Mouse (Mus musculus) embryonic facial prominence, embryonic 14.5 days (tissue): ENCODE measurements around the gene Ctdnep1. TPM values are rescaled to one million over a fixed set of nuclear protein-coding genes. Genes with fewer than 3 reads are reported as not detected.

Experiments
- ATAC-seq: fragments of 200-750 bp; cut with Nextera tagmentation; 2 replicates; pipeline ENCODE4 v1.8.0; 2017; ENCODE audit warnings: low read depth, moderate number of reproducible peaks, moderate TSS enrichment
- DNase-seq: peaks from one replicate; pipeline ENCODE4 v3.0.0-alpha.2; 2015; ENCODE audit warnings: low spot score
- H3K27ac ChIP-seq: fragments of 300-500 bp; sonication (generic); replicated peaks from 2 replicates; pipeline ENCODE4 v1.5.1; 2014; ENCODE audit warnings: low read depth, mild to moderate bottlenecking, low read length, moderate library complexity
- H3K27me3 ChIP-seq: fragments of 300-500 bp; sonication (generic); replicated peaks from 2 replicates; pipeline ENCODE4 v1.6.1; 2014; ENCODE audit warnings: low read length; ENCODE audit not compliant: control insufficient read depth, insufficient read depth
- H3K36me3 ChIP-seq: fragments of 300-500 bp; sonication (generic); 2 replicates; pipeline ENCODE4 v1.6.1; 2014; ENCODE audit warnings: low read length, mixed read lengths; ENCODE audit not compliant: control insufficient read depth, insufficient read depth
- H3K4me1 ChIP-seq: fragments of 300-500 bp; sonication (generic); 2 replicates; pipeline ENCODE4 v1.6.1; 2014; ENCODE audit warnings: antibody characterized with exemption, low read length; ENCODE audit not compliant: control insufficient read depth, insufficient read depth
- H3K4me2 ChIP-seq: fragments of 300-500 bp; sonication (generic); 2 replicates; pipeline ENCODE4 v1.6.1; 2014; ENCODE audit warnings: low read depth, mild to moderate bottlenecking, low read length, moderate library complexity, mixed read lengths
- H3K4me3 ChIP-seq: fragments of 300-500 bp; sonication (generic); 2 replicates; pipeline ENCODE4 v1.5.1; 2014; ENCODE audit warnings: low read depth, mild to moderate bottlenecking, low read length
- H3K9ac ChIP-seq: fragments of 300-500 bp; sonication (generic); 2 replicates; pipeline ENCODE4 v1.6.1; 2014; ENCODE audit warnings: low read depth, mild to moderate bottlenecking, low read length, moderate library complexity, mixed read lengths
- H3K9me3 ChIP-seq: fragments of 300-500 bp; sonication (generic); 2 replicates; pipeline ENCODE4 v1.6.1; 2016; ENCODE audit warnings: low read length; ENCODE audit not compliant: control insufficient read depth
- WGBS: fragments of 180-500 bp; shearing (Covaris S2); extraction: QIAGEN DNeasy Blood & Tissue Kit; methylation state at CpG from one replicate; pipeline ENCODE4 v1.1.7; 2014; 5-methylcytosine and 5-hydroxymethylcytosine counted together
- polyA plus RNA-seq: library from polyadenylated mRNA; unstranded; fragments of >200 nt; fragmentation: Nextera tagmentation; extraction: Ambion mirVana; gene quantifications from 2 replicates; pipeline ENCODE4 v1.2.1, GENCODE M21; 2014

Gene Ctdnep1
- polyA plus RNA-seq, 1 experiment from 2014 or later = 37.4 TPM

GRCm38 (mm10) chr11:70019495-70020021 lies 38.6 kb downstream of the Ctdnep1 start:
- ATAC-seq = no peak
- WGBS = 10% methylated on average over 1 of the region's 2 CpGs
- Histone ChIP-seq H3K27ac (peak overlapping the region; percentile 94), H3K4me1 (peaks cover 40% of the 10 kb centered on the region), H3K4me3 (peak overlapping the region; percentile 69), H3K9ac (peak overlapping the region; percentile 85), H3K36me3 (no peaks in the 10 kb centered on the region), H3K9me3 (no peaks in the 10 kb centered on the region), H3K27me3 (no peaks in the 10 kb centered on the region), H3K4me2 (peak overlapping the region; percentile 85)
- DNase-seq = no peak

GRCm38 (mm10) chr11:70020022-70020631 lies 39.2 kb downstream of the Ctdnep1 start:
- no peaks in the 10 kb centered on the region for H3K36me3 ChIP-seq
- ATAC-seq (no peak), DNase-seq (peak; percentile 64)
- peak overlapping the region; percentile 69 for H3K4me3 ChIP-seq
- peak overlapping the region; percentile 85 for H3K4me2 ChIP-seq
- no peaks in the 10 kb centered on the region for H3K9me3 ChIP-seq
- peak overlapping the region; percentile 85; the same call in 1 of the 2 replicates for H3K9ac ChIP-seq
- no peaks in the 10 kb centered on the region for H3K27me3 ChIP-seq
- peak overlapping the region; percentile 94 for H3K27ac ChIP-seq
- WGBS = 15% methylated on average over 7 of the region's 8 CpGs
- H3K4me1 ChIP-seq = peaks cover 38% of the 10 kb centered on the region

GRCm38 (mm10) chr11:70020731-70021263 lies 39.8 kb downstream of the Ctdnep1 start:
- Histone ChIP-seq H3K36me3 (no peaks in the 10 kb centered on the region), H3K4me3 (peak overlapping the region; percentile 69), H3K27ac (peak overlapping the region; percentile 94), H3K9me3 (no peaks in the 10 kb centered on the region), H3K4me2 (peak overlapping the region; percentile 85), H3K27me3 (no peaks in the 10 kb centered on the region), H3K4me1 (peaks cover 39% of the 10 kb centered on the region), H3K9ac (peak overlapping the region; percentile 41)
- WGBS = under 1% methylated on average over 8 of the region's 8 CpGs
- peak; percentile 93 for DNase-seq
- peak; percentile 87 for ATAC-seq

- peak overlapping the region; percentile 94; the same call in 1 of the 2 replicates for H3K27ac ChIP-seq
- H3K36me3 ChIP-seq = no peaks in the 10 kb centered on the region
- DNase-seq (peak; percentile 99), ATAC-seq (peak; percentile 61)
- H3K27me3 ChIP-seq = no peaks in the 10 kb centered on the region
- peaks cover 46% of the 10 kb centered on the region for H3K4me1 ChIP-seq
- H3K4me2 ChIP-seq = peak overlapping the region; percentile 85
- 2% methylated on average over 40 of the region's 40 CpGs for WGBS
- H3K9me3 ChIP-seq = no peaks in the 10 kb centered on the region
- peak overlapping the region; percentile 41 for H3K9ac ChIP-seq
- peak overlapping the region; percentile 69 for H3K4me3 ChIP-seq
Measured at GRCm38 (mm10) chr11:70021264-70022132, 40.5 kb downstream of the Ctdnep1 start.

GRCm38 (mm10) chr11:70023481-70024150 lies 42.7 kb downstream of the Ctdnep1 start:
- peaks cover 55% of the 10 kb centered on the region for H3K4me1 ChIP-seq
- H3K9me3 ChIP-seq = no peaks in the 10 kb centered on the region
- no peaks in the 10 kb centered on the region for H3K27me3 ChIP-seq
- H3K4me3 ChIP-seq = peak overlapping the region; percentile 28
- H3K36me3 ChIP-seq = no peaks in the 10 kb centered on the region
- DNase-seq (peak; percentile 52), ATAC-seq (no peak)
- peak overlapping the region; percentile 60 for H3K4me2 ChIP-seq
- H3K9ac ChIP-seq = peak overlapping the region; percentile 57
- WGBS = 5% methylated on average over 21 of the region's 29 CpGs
- no peak overlapping the region; the same call in 1 of the 2 replicates for H3K27ac ChIP-seq

- Histone ChIP-seq H3K4me3 (peak overlapping the region; percentile 28), H3K4me1 (peaks cover 60% of the 10 kb centered on the region), H3K4me2 (peak overlapping the region; percentile 60), H3K27me3 (no peaks in the 10 kb centered on the region), H3K9me3 (no peaks in the 10 kb centered on the region), H3K36me3 (no peaks in the 10 kb centered on the region), H3K9ac (peak overlapping the region; percentile 57), H3K27ac (no peak overlapping the region; the same call in 1 of the 2 replicates)
- 9% methylated on average over 6 of the region's 6 CpGs for WGBS
- DNase-seq (no peak), ATAC-seq (no peak)
Measured at GRCm38 (mm10) chr11:70024151-70024514, 43.2 kb downstream of the Ctdnep1 start.

GRCm38 (mm10) chr11:70026689-70027088 lies 45.7 kb downstream of the Ctdnep1 start:
- peak overlapping the region; percentile 95 for H3K27ac ChIP-seq
- peak overlapping the region; percentile 20 for H3K4me3 ChIP-seq
- peak overlapping the region; percentile 51 for H3K4me2 ChIP-seq
- H3K27me3 ChIP-seq = no peaks in the 10 kb centered on the region
- WGBS = 5% methylated on average over 15 of the region's 19 CpGs
- H3K9ac ChIP-seq = peak overlapping the region; percentile 42
- H3K36me3 ChIP-seq = peaks cover 15% of the 10 kb centered on the region
- peaks cover 59% of the 10 kb centered on the region for H3K4me1 ChIP-seq
- peak; percentile 82 for DNase-seq
- H3K9me3 ChIP-seq = no peaks in the 10 kb centered on the region
- peak; percentile 50 for ATAC-seq

GRCm38 (mm10) chr11:70027397-70027796 lies 46.4 kb downstream of the Ctdnep1 start:
- no peaks in the 10 kb centered on the region for H3K27me3 ChIP-seq
- DNase-seq = no peak
- WGBS = 40% methylated on average over 6 of the region's 9 CpGs

More at GRCm38 (mm10) chr11:70027397-70027796, 46.4 kb downstream of the Ctdnep1 start:
- H3K9me3 ChIP-seq = no peaks in the 10 kb centered on the region
- H3K4me3 ChIP-seq = peak overlapping the region; percentile 20; the same call in 1 of the 2 replicates
- H3K4me2 ChIP-seq = peak overlapping the region; percentile 51
- peak overlapping the region; percentile 42 for H3K9ac ChIP-seq
- H3K36me3 ChIP-seq = peaks cover 22% of the 10 kb centered on the region
- H3K27ac ChIP-seq = peak overlapping the region; percentile 95
- ATAC-seq = no peak
- H3K4me1 ChIP-seq = peaks cover 59% of the 10 kb centered on the region
